Mouse (Mus musculus) G1E (cell line): ENCODE results near the gene Nrm.

Experiments
- CTCF ChIP-seq: IDR thresholded peaks from 2 replicates; pipeline ENCODE4 v1.5.1; 2012; ENCODE audit warnings: low read depth, low read length, inconsistent platforms, mixed read lengths
- GATA1 ChIP-seq: IDR thresholded peaks from 2 replicates; pipeline ENCODE4 v1.6.1; 2012; ENCODE audit warnings: borderline replicate concordance, low read length, inconsistent platforms, mixed read lengths
- GATA2 ChIP-seq: IDR thresholded peaks from 2 replicates; pipeline ENCODE4 v1.6.1; 2012; ENCODE audit warnings: low read depth, low read length, inconsistent platforms, borderline replicate concordance
- POLR2AphosphoS5 ChIP-seq: IDR thresholded peaks from 2 replicates; pipeline ENCODE4 v1.6.1; 2012; ENCODE audit warnings: low read depth, low read length, inconsistent platforms; ENCODE audit not compliant: insufficient replicate concordance
- TAL1 ChIP-seq: conservative IDR thresholded peaks from 2 replicates; pipeline ENCODE4 v1.6.1; 2012; ENCODE audit warnings: low read depth, low read length, inconsistent platforms, mixed read lengths

GRCm38 (mm10) chr17:35887725-35888124 lies 26.6 kb downstream of the Nrm start:
- TF ChIP-seq CTCF (no peak), GATA1 (no peak), TAL1 (no peak), POLR2AphosphoS5 (no peak), GATA2 (no peak)
